Mouse (Mus musculus) gastrocnemius, postnatal 10 days (tissue): ENCODE data around the gene Plac9b. TPM values are rescaled to one million over a fixed set of nuclear protein-coding genes. Genes with fewer than 3 reads are reported as not detected.

Source experiments
- total RNA-seq, 2 experiments: library from RNA; stranded (reverse); gene quantifications; 2 replicates each; pipeline ENCODE4 v1.2.3; 2021

The Plac9b gene
- total RNA-seq, 2 experiments from 2014 or later = 77.9 to 90.8 TPM

Other genes starting within 250 kb of the Plac9b start
- not detected for gene Cphx1, start 244.2 kb downstream of the Plac9b start, total RNA-seq
- gene Duxbl1, start 203.9 kb downstream of the Plac9b start, total RNA-seq = under 1 TPM; 0.52 to 0.75 TPM
- 10 to 100 TPM; 22.1 to 34.3 TPM for gene Gm9780, start 139.8 kb downstream of the Plac9b start, total RNA-seq
- gene Tmem254c, start 115.1 kb downstream of the Plac9b start, total RNA-seq = 10 to 100 TPM; 17.5 to 18.6 TPM
- not detected for gene Cphx2, start 101.0 kb downstream of the Plac9b start, total RNA-seq
- gene Cphx3, start 100.2 kb downstream of the Plac9b start, total RNA-seq = not detected
- 1 to 10 TPM; 2.1 to 2.2 TPM for gene Duxbl2, start 64.1 kb downstream of the Plac9b start, total RNA-seq
- gene Tmem254b, start 24.6 kb upstream of the Plac9b start, total RNA-seq = 1 to 10 TPM; 3.7 to 4.0 TPM
- 1 to 10 TPM in 1 of 2 experiments, under 1 TPM in 1; 0.85 to 3.1 TPM for gene Duxbl3, start 75.5 kb upstream of the Plac9b start, total RNA-seq